In the genomic region with DNA sequence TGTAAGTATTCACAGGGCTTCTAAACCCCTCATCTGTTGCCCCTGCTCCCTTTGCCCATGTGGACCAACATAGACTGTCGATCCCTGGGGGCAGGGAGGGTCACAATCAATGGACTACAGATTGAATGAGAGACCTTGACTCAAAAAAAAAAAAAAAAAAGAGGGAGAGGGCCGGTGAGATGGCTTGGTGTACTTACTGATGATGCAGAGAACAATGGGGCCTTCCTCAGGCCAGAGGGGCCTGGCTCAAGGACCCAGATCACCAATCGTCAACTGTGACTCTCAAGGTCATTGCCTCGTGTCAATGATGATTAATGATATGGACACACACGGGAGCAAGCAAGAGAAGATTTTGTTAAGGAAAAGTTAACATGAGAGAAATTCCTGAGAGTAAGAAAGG, we compare ENCODE assay signal across 21 mouse cellular contexts. TPM values are rescaled to one million over a fixed set of nuclear protein-coding genes. Genes with fewer than 3 reads are reported as not detected.
"Had no signal": no experiment of that assay in that cellular context is flagged by ENCODE, and none has a peak within 500 bp of the region (broad histone marks: within the 10 kb centered on the region; RNA-seq: fewer than 3 reads in every experiment).

No protein-coding gene starts in this region.

- H3K4me1 ChIP-seq: midbrain, embryonic 13.5 days; neural tube, embryonic 13.5 days; neural tube, embryonic 15.5 days; stomach, embryonic 15.5 days had no signal

- H3K27me3 ChIP-seq: midbrain, embryonic 13.5 days; neural tube, embryonic 13.5 days; neural tube, embryonic 15.5 days had no signal

- H3K4me3 ChIP-seq: liver, embryonic 15.5 days; midbrain, embryonic 10.5 days; midbrain, embryonic 13.5 days; myocyte; neural tube, embryonic 13.5 days; neural tube, embryonic 15.5 days; stomach, embryonic 15.5 days had no signal

- H3K36me3 ChIP-seq: midbrain, embryonic 10.5 days; midbrain, embryonic 13.5 days; neural tube, embryonic 13.5 days; neural tube, embryonic 15.5 days; stomach, embryonic 15.5 days had no signal

- ATAC-seq: midbrain, embryonic 13.5 days; midbrain, embryonic 16.5 days had no signal

- DNase-seq: lung, adult 18-20 months; lung, embryonic 14.5 days; lung, postnatal 10 days; lung, postnatal 4 days; right cerebral cortex, postnatal 14 days; thymus, adult 2 months; thymus, postnatal 25 days; thymus, postnatal 4 days had no signal

- H3K9me3 ChIP-seq: liver, embryonic 15.5 days; midbrain, embryonic 10.5 days; midbrain, embryonic 13.5 days; neural tube, embryonic 13.5 days; neural tube, embryonic 15.5 days; stomach, embryonic 15.5 days had no signal

- H3K4me2 ChIP-seq: liver, embryonic 15.5 days; lung, embryonic 14.5 days; midbrain, embryonic 13.5 days; neural tube, embryonic 13.5 days; neural tube, embryonic 15.5 days; stomach, embryonic 15.5 days had no signal

- H3K27ac ChIP-seq: liver, embryonic 15.5 days; midbrain, embryonic 10.5 days; midbrain, embryonic 13.5 days; neural tube, embryonic 13.5 days; neural tube, embryonic 15.5 days; stomach, embryonic 15.5 days; stomach, postnatal 0 days had no signal

- H3K9ac ChIP-seq: liver, embryonic 15.5 days; lung, embryonic 14.5 days; midbrain, embryonic 13.5 days; neural tube, embryonic 13.5 days; neural tube, embryonic 15.5 days; stomach, embryonic 15.5 days had no signal

RNA-seq across cellular contexts. Expression of a gene that starts 12.2 kb away (rescaled TPM):
- polyA plus RNA-seq: lung, embryonic 14.5 days; neural tube, embryonic 13.5 days had no signal

RNA-seq across cellular contexts. Expression of a gene that starts 15.8 kb away (rescaled TPM):
- total RNA-seq: megakaryocyte, adult 5-6 weeks had no signal
- polyA plus RNA-seq: lung, embryonic 14.5 days; midbrain, embryonic 10.5 days; midbrain, embryonic 13.5 days; midbrain, embryonic 16.5 days; neural tube, embryonic 11.5 days; testis, adult 2 months had no signal

RNA-seq across cellular contexts. Expression of a gene that starts 46.0 kb away (rescaled TPM):
- polyA plus RNA-seq: lung, embryonic 14.5 days; lung, embryonic 16.5 days; midbrain, embryonic 10.5 days; midbrain, embryonic 13.5 days; midbrain, embryonic 16.5 days; myocyte; neural tube, embryonic 11.5 days; neural tube, embryonic 15.5 days; testis, adult 2 months had no signal
